Mouse (Mus musculus) midbrain, embryonic 13.5 days (tissue): ENCODE data around the gene Dst. TPM values are rescaled to one million over a fixed set of nuclear protein-coding genes. Genes with fewer than 3 reads are reported as not detected.

Experiments used
- microRNA-seq: library from miRNA; unstranded; fragments of <30 nt; microRNA quantifications from one replicate; pipeline ENCODE4, GENCODE M21; 2016
- polyA plus RNA-seq: library from polyadenylated mRNA; unstranded; fragments of >200 nt; fragmentation: Nextera tagmentation; extraction: Ambion mirVana; gene quantifications from 2 replicates; pipeline ENCODE4 v1.2.1, GENCODE M21; 2015

Dst gene
- polyA plus RNA-seq, 1 experiment from 2014 or later, result 38.3 TPM

Small RNAs within 50 kb of the gene (microRNA-seq; reads per million reads assigned to microRNA genes)
- gene Mir6896, result 0.62 reads per million

Other genes starting within 250 kb of the Dst start
- gene Prim2, start 238.4 kb upstream of the Dst start, polyA plus RNA-seq, result 27.7 and 29.9 TPM in 2 replicates
- 27.3 and 29.9 TPM in 2 replicates for gene Rab23, start 188.3 kb upstream of the Dst start, polyA plus RNA-seq
- gene Bag2, start 150.4 kb upstream of the Dst start, polyA plus RNA-seq, result 17.4 and 18.5 TPM in 2 replicates
- gene Zfp451, start 93.6 kb upstream of the Dst start, polyA plus RNA-seq, result 46.8 and 47.4 TPM in 2 replicates
- 12.2 and 12.8 TPM in 2 replicates for gene Bend6, start 409 bp upstream of the Dst start, polyA plus RNA-seq